Mouse (Mus musculus) testis, adult 2 months (tissue): ENCODE measurements around the gene Dnajc22.

Experiments
- CTCF ChIP-seq: fragments of 200-500 bp; IDR thresholded peaks from 2 replicates; pipeline ENCODE4 v1.5.1; 2012; ENCODE audit warnings: low read depth, mild to moderate bottlenecking, inconsistent platforms, low read length, moderate library complexity; ENCODE audit not compliant: control insufficient read depth, insufficient read depth, insufficient replicate concordance
- POLR2A ChIP-seq: fragments of 200-500 bp; IDR thresholded peaks from 2 replicates; pipeline ENCODE4 v1.6.1; 2012; ENCODE audit warnings: low read depth, mild to moderate bottlenecking, inconsistent platforms, low read length, moderate library complexity; ENCODE audit not compliant: control insufficient read depth

GRCm38 (mm10) chr15:99044854-99045253 lies 48.1 kb upstream of the Dnajc22 start:
- TF ChIP-seq POLR2A, result no peak
- TF ChIP-seq CTCF, result no peak
